Mouse (Mus musculus): ENCODE measurements around the gene Ralbp1. TPM values are rescaled to one million over a fixed set of nuclear protein-coding genes. Genes with fewer than 3 reads are reported as not detected.

Ralbp1 gene
- polyA plus RNA-seq, 1 experiment from 2014 or later: 61.3 TPM

GRCm38 (mm10) chr17:65912202-65912601 lies 26.6 kb upstream of the Ralbp1 start:
- H3K4me1 ChIP-seq: peaks cover 14% of the 10 kb centered on the region
- H3K27ac ChIP-seq (replicated peaks): no peak overlapping the region
- no peak for DNase-seq (ENCODE audit: low spot score)
- 88% methylated on average over 2 of the region's 2 CpGs for WGBS
- no peaks in the 10 kb centered on the region for H3K9me3 ChIP-seq
- H3K27me3 ChIP-seq (replicated peaks; ENCODE audit: low read depth, poor library complexity, severe bottlenecking): no peaks in the 10 kb centered on the region
- no peak overlapping the region for H3K4me3 ChIP-seq
- peaks cover 4% of the 10 kb centered on the region; the same call in 1 of the 2 replicates for H3K36me3 ChIP-seq (replicated peaks)

- WGBS: 56% methylated on average over 15 of the region's 15 CpGs
- no peak for DNase-seq (ENCODE audit: low spot score)
- H3K4me3 ChIP-seq: no peak overlapping the region
- H3K4me1 ChIP-seq: peaks cover 22% of the 10 kb centered on the region
- H3K9me3 ChIP-seq: no peaks in the 10 kb centered on the region
- H3K36me3 ChIP-seq (replicated peaks): peaks cover 4% of the 10 kb centered on the region; the same call in 1 of the 2 replicates
- H3K27ac ChIP-seq (replicated peaks): 0 out of 2 replicates have a peak overlapping the region, but pooled peaks have one; percentile 21
- no peaks in the 10 kb centered on the region for H3K27me3 ChIP-seq (replicated peaks; ENCODE audit: low read depth, poor library complexity, severe bottlenecking)
Measured at GRCm38 (mm10) chr17:65911285-65912069, 25.9 kb upstream of the Ralbp1 start.

DNA sequence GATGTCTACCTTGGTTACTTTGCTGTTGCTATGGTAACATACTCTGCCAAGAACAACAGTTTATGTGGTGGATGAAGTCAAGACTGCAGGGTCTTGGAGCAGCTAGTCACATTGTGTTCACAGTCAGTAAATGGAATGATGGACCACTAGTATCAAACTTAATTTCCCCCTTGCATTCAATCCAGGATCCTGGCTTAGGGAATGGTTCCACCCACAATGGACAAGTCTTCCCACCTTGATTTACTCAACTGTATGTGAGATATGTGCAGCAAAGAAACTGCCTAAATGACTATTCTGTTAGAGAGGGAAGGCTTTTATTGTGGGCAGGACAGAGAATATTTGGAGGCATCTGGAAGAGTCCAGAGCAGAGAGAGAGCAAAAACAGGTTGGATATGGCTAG lies 22.7 kb upstream of the Ralbp1 start:
- peaks cover 8% of the 10 kb centered on the region; the same call in 1 of the 2 replicates for H3K36me3 ChIP-seq (replicated peaks)
- no peaks in the 10 kb centered on the region for H3K27me3 ChIP-seq (replicated peaks; ENCODE audit: low read depth, poor library complexity, severe bottlenecking)
- H3K4me3 ChIP-seq: no peak overlapping the region
- peaks cover 24% of the 10 kb centered on the region for H3K4me1 ChIP-seq
- no peak overlapping the region for H3K27ac ChIP-seq (replicated peaks)
- no peak for DNase-seq (ENCODE audit: low spot score)
- peaks cover 6% of the 10 kb centered on the region; the same call in 1 of the 2 replicates for H3K9me3 ChIP-seq

DNA sequence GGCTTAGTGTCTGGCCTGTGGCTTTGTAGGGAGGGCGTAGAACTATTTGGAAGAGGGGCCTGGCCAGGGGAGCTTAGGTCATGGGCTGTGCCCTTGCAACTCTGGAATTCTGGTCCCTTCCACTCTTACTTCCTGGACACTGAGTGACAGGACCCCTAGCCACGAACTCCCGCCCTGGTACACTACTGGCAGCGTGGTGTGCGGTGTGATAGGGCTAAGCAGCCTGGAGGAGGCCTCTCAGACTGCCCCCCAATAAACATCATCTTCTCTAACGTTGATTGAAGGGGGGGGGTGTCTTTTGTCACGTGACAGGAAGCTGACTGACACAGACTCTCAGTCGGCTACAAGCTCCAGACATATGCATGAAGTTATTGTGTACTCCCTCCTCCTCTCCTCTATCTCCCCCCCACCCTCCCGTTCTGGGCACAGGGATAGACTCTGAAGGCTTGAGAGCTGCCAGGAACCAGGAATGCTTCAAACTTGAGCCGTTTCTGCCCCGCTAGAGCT lies 21.4 kb upstream of the Ralbp1 start:
- WGBS: 58% methylated on average over 11 of the region's 11 CpGs
- Histone ChIP-seq H3K36me3 (replicated peaks) (peaks cover 8% of the 10 kb centered on the region; the same call in 1 of the 2 replicates), H3K9me3 (peaks cover 10% of the 10 kb centered on the region; the same call in 1 of the 2 replicates), H3K27me3 (replicated peaks; ENCODE audit: low read depth, poor library complexity, severe bottlenecking) (no peaks in the 10 kb centered on the region), H3K4me3 (no peak overlapping the region), H3K27ac (replicated peaks) (peak overlapping the region; percentile 54; the same call in 1 of the 2 replicates), H3K4me1 (peaks cover 24% of the 10 kb centered on the region)
- no peak for DNase-seq (ENCODE audit: low spot score)

- H3K4me3 ChIP-seq: no peak overlapping the region
- peaks cover 8% of the 10 kb centered on the region; the same call in 1 of the 2 replicates for H3K36me3 ChIP-seq (replicated peaks)
- no peak for DNase-seq (ENCODE audit: low spot score)
- H3K27ac ChIP-seq (replicated peaks): no peak overlapping the region; the same call in 1 of the 2 replicates
- peaks cover 18% of the 10 kb centered on the region for H3K4me1 ChIP-seq
- no peaks in the 10 kb centered on the region for H3K27me3 ChIP-seq (replicated peaks; ENCODE audit: low read depth, poor library complexity, severe bottlenecking)
- WGBS: 38% methylated on average over 12 of the region's 12 CpGs
- peaks cover 10% of the 10 kb centered on the region; the same call in 1 of the 2 replicates for H3K9me3 ChIP-seq
Measured at GRCm38 (mm10) chr17:65906313-65906894, 20.8 kb upstream of the Ralbp1 start.

- H3K36me3 ChIP-seq (replicated peaks): peaks cover 8% of the 10 kb centered on the region; the same call in 1 of the 2 replicates
- peaks cover 13% of the 10 kb centered on the region for H3K4me1 ChIP-seq
- H3K27me3 ChIP-seq (replicated peaks; ENCODE audit: low read depth, poor library complexity, severe bottlenecking): no peaks in the 10 kb centered on the region
- H3K9me3 ChIP-seq: peaks cover 10% of the 10 kb centered on the region; the same call in 1 of the 2 replicates
- DNase-seq (ENCODE audit: low spot score): no peak
- no peak overlapping the region for H3K4me3 ChIP-seq
- H3K27ac ChIP-seq (replicated peaks): no peak overlapping the region
- WGBS: 79% methylated on average over 14 of the region's 14 CpGs
Measured at GRCm38 (mm10) chr17:65905241-65905640, 19.6 kb upstream of the Ralbp1 start.

- Histone ChIP-seq H3K27me3 (replicated peaks; ENCODE audit: low read depth, poor library complexity, severe bottlenecking) (no peaks in the 10 kb centered on the region), H3K9me3 (peaks cover 10% of the 10 kb centered on the region; the same call in 1 of the 2 replicates), H3K27ac (replicated peaks) (no peak overlapping the region), H3K36me3 (replicated peaks) (peaks cover 8% of the 10 kb centered on the region; the same call in 1 of the 2 replicates), H3K4me3 (no peak overlapping the region), H3K4me1 (peaks cover 13% of the 10 kb centered on the region)
- DNase-seq (ENCODE audit: low spot score): no peak
- 92% methylated on average over 8 of the region's 8 CpGs for WGBS
Measured at GRCm38 (mm10) chr17:65903826-65904225, 18.2 kb upstream of the Ralbp1 start.

DNA sequence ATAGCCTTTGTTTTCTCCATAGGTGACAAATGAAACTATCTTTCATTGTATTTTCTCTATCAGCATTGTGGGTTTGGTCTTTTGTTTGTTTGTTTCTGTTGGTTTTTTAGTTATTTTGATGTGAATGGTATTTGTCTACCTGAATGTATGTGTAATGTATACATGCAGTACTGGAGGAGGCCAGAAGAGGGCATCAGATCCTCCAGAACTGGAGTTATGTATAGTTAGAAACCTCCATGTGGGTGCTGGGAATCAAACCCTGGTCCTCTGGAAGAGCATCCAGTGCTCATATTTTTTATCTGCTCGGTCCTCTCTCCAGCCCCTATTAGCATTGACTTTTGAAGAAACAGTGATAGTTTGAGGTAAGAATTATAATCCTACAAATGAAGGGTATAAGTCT lies 17.4 kb upstream of the Ralbp1 start:
- 90% methylated on average over 1 of the region's 1 CpGs for WGBS
- no peak for DNase-seq (ENCODE audit: low spot score)
- Histone ChIP-seq H3K27ac (replicated peaks) (no peak overlapping the region), H3K9me3 (peaks cover 10% of the 10 kb centered on the region; the same call in 1 of the 2 replicates), H3K27me3 (replicated peaks; ENCODE audit: low read depth, poor library complexity, severe bottlenecking) (no peaks in the 10 kb centered on the region), H3K4me1 (peaks cover 13% of the 10 kb centered on the region), H3K4me3 (no peak overlapping the region), H3K36me3 (replicated peaks) (peaks cover 8% of the 10 kb centered on the region; the same call in 1 of the 2 replicates)

DNA sequence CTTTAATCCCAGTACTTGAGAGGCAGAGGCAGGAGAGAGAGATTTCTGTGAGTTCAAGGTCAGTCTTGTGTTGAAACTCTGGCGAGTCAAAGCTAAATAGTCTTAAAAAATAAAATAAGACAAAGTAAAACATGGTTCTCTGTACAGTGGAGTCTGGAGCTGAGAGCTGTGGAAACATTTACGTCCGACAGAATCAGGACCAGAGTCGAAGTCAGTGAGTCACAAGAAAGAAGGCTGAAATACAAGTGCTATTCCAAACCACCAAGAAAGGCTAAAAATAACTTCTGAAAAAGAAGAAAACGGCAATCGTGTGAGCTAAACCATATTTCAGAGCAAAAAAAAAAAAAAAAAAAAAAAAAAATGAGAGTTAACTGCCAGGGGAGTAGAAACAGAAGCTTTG lies 16.7 kb upstream of the Ralbp1 start:
- no peak for DNase-seq (ENCODE audit: low spot score)
- peaks cover 10% of the 10 kb centered on the region for H3K4me1 ChIP-seq
- 91% methylated on average over 6 of the region's 6 CpGs for WGBS

DNA sequence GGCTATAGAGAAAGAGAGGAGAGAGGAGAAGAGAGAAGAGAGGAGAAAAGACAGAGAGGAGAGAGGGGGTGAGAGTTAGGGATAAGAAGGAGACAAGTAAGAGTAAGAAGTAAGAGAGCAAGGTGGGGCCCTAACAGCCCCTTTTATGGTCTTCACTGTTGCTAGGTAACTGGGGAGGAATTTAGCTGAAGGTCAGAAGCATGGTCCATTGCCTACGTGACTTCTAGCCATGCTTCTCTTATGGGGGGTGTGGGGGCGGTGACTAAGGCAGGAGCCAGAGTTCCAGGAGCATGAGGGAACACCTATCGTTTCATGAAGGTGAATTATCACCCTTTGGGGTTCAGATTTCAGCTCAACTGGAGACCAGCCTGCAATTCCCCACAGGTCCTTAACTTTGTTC lies 10.4 kb upstream of the Ralbp1 start:
- H3K27ac ChIP-seq (replicated peaks): no peak overlapping the region
- no peaks in the 10 kb centered on the region for H3K4me1 ChIP-seq
- H3K9me3 ChIP-seq: no peaks in the 10 kb centered on the region
- H3K4me3 ChIP-seq: no peak overlapping the region
- 72% methylated on average over 3 of the region's 3 CpGs for WGBS
- no peak for DNase-seq (ENCODE audit: low spot score)
- no peaks in the 10 kb centered on the region for H3K36me3 ChIP-seq (replicated peaks)
- no peaks in the 10 kb centered on the region for H3K27me3 ChIP-seq (replicated peaks; ENCODE audit: low read depth, poor library complexity, severe bottlenecking)

More for the DNA sequence above, 16.7 kb upstream of the Ralbp1 start:
- Histone ChIP-seq H3K27me3 (replicated peaks; ENCODE audit: low read depth, poor library complexity, severe bottlenecking) (no peaks in the 10 kb centered on the region), H3K4me3 (no peak overlapping the region), H3K27ac (replicated peaks) (no peak overlapping the region), H3K9me3 (peaks cover 10% of the 10 kb centered on the region; the same call in 1 of the 2 replicates), H3K36me3 (replicated peaks) (peaks cover 8% of the 10 kb centered on the region; the same call in 1 of the 2 replicates)

DNA sequence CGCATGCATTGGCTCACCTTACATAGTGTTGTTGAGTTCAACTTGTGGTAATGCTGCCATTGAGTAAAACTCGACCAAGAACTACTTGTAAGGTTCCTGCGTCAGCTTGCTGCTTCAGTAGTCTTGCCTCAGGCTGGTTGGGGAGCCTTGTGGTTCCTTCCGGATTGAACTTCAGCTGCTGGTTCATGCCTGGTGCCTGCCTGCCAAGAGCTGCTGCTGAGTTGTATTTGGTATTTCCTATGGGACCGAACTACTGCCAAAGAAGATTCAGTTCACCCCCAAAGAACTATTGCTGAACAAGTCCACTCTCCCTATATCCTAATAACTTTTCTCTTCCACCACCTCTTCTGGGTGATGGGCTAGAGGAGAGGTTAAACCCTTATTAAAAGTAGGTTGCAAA lies 3.9 kb upstream of the Ralbp1 start:
- Histone ChIP-seq H3K4me1 (peaks cover 12% of the 10 kb centered on the region), H3K27ac (replicated peaks) (no peak overlapping the region), H3K4me3 (no peak overlapping the region), H3K9me3 (no peaks in the 10 kb centered on the region), H3K27me3 (replicated peaks; ENCODE audit: low read depth, poor library complexity, severe bottlenecking) (no peaks in the 10 kb centered on the region), H3K36me3 (replicated peaks) (no peaks in the 10 kb centered on the region)
- 80% methylated on average over 5 of the region's 5 CpGs for WGBS
- DNase-seq (ENCODE audit: low spot score): no peak

DNA sequence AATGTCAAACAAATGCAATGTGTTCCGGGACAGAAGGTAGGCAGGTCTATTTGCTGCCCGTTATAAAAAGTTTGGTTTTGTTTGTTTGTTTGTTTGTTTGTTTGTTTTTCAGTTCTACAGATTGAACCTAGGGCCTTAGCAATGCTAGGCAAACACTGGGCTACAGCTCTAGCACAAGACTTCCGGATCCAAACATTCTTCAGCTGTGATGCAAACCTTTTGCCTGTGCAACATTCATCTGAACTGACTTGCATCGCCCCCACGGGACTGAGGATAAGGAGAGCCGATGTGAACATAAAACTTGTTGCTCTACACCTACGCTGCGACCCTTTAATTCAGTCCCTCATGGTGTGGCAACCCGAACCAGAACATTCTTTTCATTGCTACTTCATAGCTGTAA lies 973 bp upstream of the Ralbp1 start:
- peak overlapping the region; percentile 99 for H3K4me3 ChIP-seq
- H3K27me3 ChIP-seq (replicated peaks; ENCODE audit: low read depth, poor library complexity, severe bottlenecking): no peaks in the 10 kb centered on the region
- H3K9me3 ChIP-seq: no peaks in the 10 kb centered on the region
- peak overlapping the region; percentile 90; the same call in 1 of the 2 replicates for H3K27ac ChIP-seq (replicated peaks)
- 82% methylated on average over 9 of the region's 9 CpGs for WGBS
- H3K4me1 ChIP-seq: peaks cover 26% of the 10 kb centered on the region
- DNase-seq (ENCODE audit: low spot score): no peak
- H3K36me3 ChIP-seq (replicated peaks): no peaks in the 10 kb centered on the region
